Mouse (Mus musculus) forebrain, embryonic 14.5 days (tissue): ENCODE measurements around the gene Fgfr2. TPM values are rescaled to one million over a fixed set of nuclear protein-coding genes. Genes with fewer than 3 reads are reported as not detected.

Experiments used
- ATAC-seq: fragments of 200-750 bp; cut with Nextera tagmentation; 2 replicates; pipeline ENCODE4 v1.8.0; 2017; ENCODE audit warnings: mild to moderate bottlenecking, moderate library complexity
- DNase-seq: peaks from one replicate; pipeline ENCODE4 v3.0.0-alpha.2; 2015; ENCODE audit warnings: low spot score
- H3K27ac ChIP-seq: fragments of 300-500 bp; sonication (generic); 2 replicates; pipeline ENCODE4 v1.5.1; 2014; ENCODE audit warnings: low read depth, mild to moderate bottlenecking, control low read depth, low read length, moderate library complexity
- H3K27me3 ChIP-seq: fragments of 300-500 bp; sonication (generic); replicated peaks from 2 replicates; pipeline ENCODE4 v1.6.1; 2014; ENCODE audit warnings: low read length, control low read depth, mixed read lengths; ENCODE audit not compliant: control insufficient read depth, insufficient read depth
- H3K36me3 ChIP-seq: fragments of 300-500 bp; sonication (generic); 2 replicates; pipeline ENCODE4 v1.6.1; 2014; ENCODE audit warnings: low read length, control low read depth; ENCODE audit not compliant: control insufficient read depth, insufficient read depth
- H3K4me1 ChIP-seq: fragments of 300-500 bp; sonication (generic); 2 replicates; pipeline ENCODE4 v1.6.1; 2014; ENCODE audit warnings: antibody characterized with exemption, low read length, control low read depth; ENCODE audit not compliant: control insufficient read depth, insufficient read depth
- H3K4me2 ChIP-seq: fragments of 300-500 bp; sonication (generic); 2 replicates; pipeline ENCODE4 v1.6.1; 2014; ENCODE audit warnings: mild to moderate bottlenecking, control low read depth, low read length
- H3K4me3 ChIP-seq: fragments of 300-500 bp; sonication (generic); 2 replicates; pipeline ENCODE4 v1.5.1; 2014; ENCODE audit warnings: low read depth, low read length, control low read depth
- H3K9ac ChIP-seq: fragments of 300-500 bp; sonication (generic); 2 replicates; pipeline ENCODE4 v1.6.1; 2014; ENCODE audit warnings: mild to moderate bottlenecking, low read length, control low read depth, moderate library complexity
- H3K9me3 ChIP-seq: fragments of 300-500 bp; sonication (generic); replicated peaks from 2 replicates; pipeline ENCODE4 v1.6.1; 2016; ENCODE audit warnings: low read length, control low read depth, mixed read lengths; ENCODE audit not compliant: control insufficient read depth
- WGBS: fragments of 180-500 bp; shearing (Covaris S2); extraction: QIAGEN DNeasy Blood & Tissue Kit; methylation state at CpG from one replicate; pipeline ENCODE4 v1.1.7; 2014; 5-methylcytosine and 5-hydroxymethylcytosine counted together
- polyA plus RNA-seq: library from polyadenylated mRNA; unstranded; fragments of >200 nt; fragmentation: Nextera tagmentation; extraction: Ambion mirVana; gene quantifications from 2 replicates; pipeline ENCODE4 v1.2.1, GENCODE M21; 2014

The Fgfr2 gene
- polyA plus RNA-seq, 1 experiment from 2014 or later: 35.9 TPM

GRCm38 (mm10) chr7:132776338-132777111 is 346.6 kb downstream of the Fgfr2 start:
- ATAC-seq (no peak), DNase-seq (no peak)
- Histone ChIP-seq H3K4me1 (peaks cover 16% of the 10 kb centered on the region), H3K9ac (no peak overlapping the region), H3K9me3 (no peaks in the 10 kb centered on the region), H3K27me3 (no peaks in the 10 kb centered on the region), H3K4me3 (no peak overlapping the region), H3K27ac (0 out of 2 replicates have a peak overlapping the region, but pooled peaks have one; percentile 5), H3K36me3 (peaks cover 48% of the 10 kb centered on the region), H3K4me2 (no peak overlapping the region)
- WGBS: 85% methylated on average over 7 of the region's 7 CpGs

GRCm38 (mm10) chr7:132775922-132776321 is 347.2 kb downstream of the Fgfr2 start:
- WGBS: 94% methylated on average over 10 of the region's 10 CpGs
- H3K27ac ChIP-seq: no peak overlapping the region
- H3K4me2 ChIP-seq: no peak overlapping the region
- no peak overlapping the region for H3K9ac ChIP-seq
- H3K4me1 ChIP-seq: peaks cover 10% of the 10 kb centered on the region
- H3K27me3 ChIP-seq: no peaks in the 10 kb centered on the region
- peaks cover 52% of the 10 kb centered on the region for H3K36me3 ChIP-seq
- DNase-seq: no peak
- H3K4me3 ChIP-seq: no peak overlapping the region
- H3K9me3 ChIP-seq: no peaks in the 10 kb centered on the region
- no peak for ATAC-seq

- peaks cover 56% of the 10 kb centered on the region for H3K36me3 ChIP-seq
- WGBS: 94% methylated on average over 5 of the region's 5 CpGs
- no peak for DNase-seq
Observed at GRCm38 (mm10) chr7:132775333-132775732, 347.8 kb downstream of the Fgfr2 start.

GRCm38 (mm10) chr7:132773011-132773705 is 350.0 kb downstream of the Fgfr2 start:
- no peak for ATAC-seq
- DNase-seq: no peak
- no peaks in the 10 kb centered on the region for H3K27me3 ChIP-seq
- H3K4me2 ChIP-seq: no peak overlapping the region
- no peak overlapping the region for H3K27ac ChIP-seq
- H3K4me1 ChIP-seq: peaks cover 12% of the 10 kb centered on the region
- H3K36me3 ChIP-seq: peaks cover 49% of the 10 kb centered on the region
- no peaks in the 10 kb centered on the region for H3K9me3 ChIP-seq
- 89% methylated on average over 7 of the region's 7 CpGs for WGBS
- H3K9ac ChIP-seq: no peak overlapping the region
- no peak overlapping the region for H3K4me3 ChIP-seq

More at GRCm38 (mm10) chr7:132775333-132775732, 347.8 kb downstream of the Fgfr2 start:
- peaks cover 4% of the 10 kb centered on the region; the same call in 1 of the 2 replicates for H3K4me1 ChIP-seq
- H3K9me3 ChIP-seq: no peaks in the 10 kb centered on the region
- no peak overlapping the region for H3K4me2 ChIP-seq
- H3K27ac ChIP-seq: no peak overlapping the region
- H3K9ac ChIP-seq: no peak overlapping the region
- no peak for ATAC-seq
- H3K27me3 ChIP-seq: no peaks in the 10 kb centered on the region
- no peak overlapping the region for H3K4me3 ChIP-seq

GRCm38 (mm10) chr7:132772440-132772839 is 350.7 kb downstream of the Fgfr2 start:
- no peak for DNase-seq
- H3K27ac ChIP-seq: no peak overlapping the region
- no peak overlapping the region for H3K4me2 ChIP-seq
- no peaks in the 10 kb centered on the region for H3K9me3 ChIP-seq
- no peaks in the 10 kb centered on the region for H3K27me3 ChIP-seq
- no peak for ATAC-seq
- no peak overlapping the region for H3K4me3 ChIP-seq
- H3K36me3 ChIP-seq: peaks cover 42% of the 10 kb centered on the region
- peaks cover 20% of the 10 kb centered on the region for H3K4me1 ChIP-seq
- no peak overlapping the region for H3K9ac ChIP-seq
- 95% methylated on average over 5 of the region's 5 CpGs for WGBS

GRCm38 (mm10) chr7:132768498-132769344 is 354.4 kb downstream of the Fgfr2 start:
- no peaks in the 10 kb centered on the region for H3K9me3 ChIP-seq
- H3K9ac ChIP-seq: no peak overlapping the region
- H3K27me3 ChIP-seq: no peaks in the 10 kb centered on the region
- peak overlapping the region; percentile 88; the same call in 1 of the 2 replicates for H3K27ac ChIP-seq
- DNase-seq: no peak
- H3K4me2 ChIP-seq: no peak overlapping the region
- no peak overlapping the region for H3K4me3 ChIP-seq
- ATAC-seq: no peak
- WGBS: 82% methylated on average over 12 of the region's 12 CpGs
- peaks cover 19% of the 10 kb centered on the region; the same call in 1 of the 2 replicates for H3K36me3 ChIP-seq
- peaks cover 40% of the 10 kb centered on the region for H3K4me1 ChIP-seq

GRCm38 (mm10) chr7:132767999-132768370 is 355.2 kb downstream of the Fgfr2 start:
- peak overlapping the region; percentile 88 for H3K27ac ChIP-seq
- peaks cover 16% of the 10 kb centered on the region; the same call in 1 of the 2 replicates for H3K36me3 ChIP-seq
- no peaks in the 10 kb centered on the region for H3K9me3 ChIP-seq
- ATAC-seq: peak; percentile 51
- peak; percentile 55 for DNase-seq
- H3K4me2 ChIP-seq: peak overlapping the region; percentile 10; the same call in 1 of the 2 replicates
- H3K9ac ChIP-seq: no peak overlapping the region; the same call in 1 of the 2 replicates
- 55% methylated on average over 4 of the region's 4 CpGs for WGBS
- peaks cover 40% of the 10 kb centered on the region for H3K4me1 ChIP-seq
- H3K27me3 ChIP-seq: no peaks in the 10 kb centered on the region
- H3K4me3 ChIP-seq: no peak overlapping the region

GRCm38 (mm10) chr7:132767233-132767998 is 355.7 kb downstream of the Fgfr2 start:
- H3K27ac ChIP-seq: peak overlapping the region; percentile 88
- DNase-seq (peak; percentile 92), ATAC-seq (peak; percentile 86)
- no peaks in the 10 kb centered on the region for H3K9me3 ChIP-seq
- peaks cover 13% of the 10 kb centered on the region; the same call in 1 of the 2 replicates for H3K36me3 ChIP-seq
- 6% methylated on average over 12 of the region's 12 CpGs for WGBS
- H3K4me2 ChIP-seq: peak overlapping the region; percentile 10; the same call in 1 of the 2 replicates
- H3K27me3 ChIP-seq: no peaks in the 10 kb centered on the region
- H3K4me3 ChIP-seq: no peak overlapping the region
- no peak overlapping the region; the same call in 1 of the 2 replicates for H3K9ac ChIP-seq
- peaks cover 40% of the 10 kb centered on the region for H3K4me1 ChIP-seq
